Mouse (Mus musculus) kidney, postnatal 25 days (tissue): ENCODE results near the gene Xpo5.

Experiments used
- DNase-seq, 2 experiments: peaks; one replicate each; pipeline ENCODE4 v3.0.0; 2021; ENCODE audit warnings: mixed read lengths in 2 of 2

The Xpo5 gene

GRCm38 (mm10) chr17:46259675-46260074, 57.1 kb downstream of the Xpo5 start:
- DNase-seq = no peak

DNA sequence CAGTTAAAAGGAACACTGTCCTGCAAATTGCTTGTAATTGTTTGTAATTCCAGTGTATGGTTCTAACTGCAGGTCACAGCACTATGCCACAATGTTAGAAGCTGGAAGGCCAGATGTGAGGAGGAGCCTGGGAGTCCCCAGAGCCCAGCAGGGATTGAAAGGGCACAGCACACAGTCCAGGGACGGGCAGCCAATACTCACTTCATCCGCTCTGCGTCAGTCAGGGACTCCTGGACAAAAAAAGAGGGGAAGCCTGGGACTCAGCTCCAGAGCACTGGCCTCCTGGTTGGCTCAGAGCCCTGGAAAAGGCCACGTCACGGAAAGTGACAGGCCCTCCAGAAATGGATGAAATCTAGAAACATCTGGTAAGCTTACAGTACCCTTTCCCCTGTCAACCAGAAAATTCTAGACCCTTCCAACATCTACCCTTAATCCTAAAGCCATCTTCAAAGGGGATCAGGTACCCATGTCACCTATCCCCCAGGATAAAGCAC, 59.7 kb downstream of the Xpo5 start:
- no peak for DNase-seq

- no peak for DNase-seq
Observed at GRCm38 (mm10) chr17:46265502-46265901, 62.9 kb downstream of the Xpo5 start.

GRCm38 (mm10) chr17:46265918-46266618, 63.5 kb downstream of the Xpo5 start:
- peak; percentile 77 to 80 for DNase-seq

DNA sequence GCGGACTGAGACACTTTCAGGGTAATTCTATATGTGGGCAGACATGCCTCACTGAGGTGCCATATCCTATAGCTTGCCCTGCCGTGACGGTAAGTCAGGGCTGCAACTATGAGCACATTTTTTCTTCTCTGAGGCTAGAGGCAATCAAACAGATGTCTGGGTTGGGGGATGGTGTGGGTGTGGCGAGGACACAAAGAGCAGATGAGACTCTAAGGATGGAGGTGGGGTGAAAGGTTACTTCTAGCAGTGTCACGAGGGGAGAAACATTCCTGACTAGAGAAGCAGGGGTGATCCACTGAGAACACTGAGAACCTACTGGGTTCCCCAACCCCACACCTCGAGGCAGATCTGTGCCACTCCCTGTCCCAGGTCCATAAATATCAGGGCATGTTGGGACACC, 64.4 kb downstream of the Xpo5 start:
- DNase-seq = no peak

GRCm38 (mm10) chr17:46267511-46267910, 64.9 kb downstream of the Xpo5 start:
- DNase-seq = no peak

DNA sequence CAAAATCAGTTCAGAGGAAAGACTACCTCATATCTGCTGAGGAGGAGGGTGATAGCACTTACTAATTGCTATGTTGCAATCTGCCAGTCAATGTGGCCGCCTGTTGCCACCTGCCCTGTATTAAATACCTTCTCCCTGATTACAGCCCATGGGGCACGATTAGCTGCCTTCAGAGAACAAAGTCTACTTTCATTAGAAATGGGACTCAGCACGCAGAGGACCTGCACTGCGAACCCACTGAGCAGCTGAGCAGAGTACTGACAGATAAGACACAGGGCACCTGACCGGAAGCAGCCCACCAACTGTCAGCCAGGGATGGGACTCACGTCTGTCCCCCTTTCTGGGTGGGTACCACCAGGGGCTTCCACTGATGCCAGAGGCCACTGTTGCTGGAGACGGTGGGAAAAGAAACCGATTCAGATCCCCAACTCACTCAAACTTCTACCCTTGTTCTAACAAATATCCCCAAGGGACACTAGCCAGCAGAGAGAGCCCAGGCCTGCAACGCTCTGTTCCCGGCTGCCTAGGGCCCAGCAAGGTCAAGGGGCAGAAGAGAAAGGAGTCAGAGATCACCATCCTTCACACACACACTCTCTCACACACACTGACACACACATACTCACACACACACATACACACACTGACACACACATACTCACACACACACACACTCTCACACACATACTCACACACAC, 65.6 kb downstream of the Xpo5 start:
- DNase-seq = no peak

GRCm38 (mm10) chr17:46269771-46270534, 67.4 kb downstream of the Xpo5 start:
- DNase-seq = peak; percentile 58 to 85

DNA sequence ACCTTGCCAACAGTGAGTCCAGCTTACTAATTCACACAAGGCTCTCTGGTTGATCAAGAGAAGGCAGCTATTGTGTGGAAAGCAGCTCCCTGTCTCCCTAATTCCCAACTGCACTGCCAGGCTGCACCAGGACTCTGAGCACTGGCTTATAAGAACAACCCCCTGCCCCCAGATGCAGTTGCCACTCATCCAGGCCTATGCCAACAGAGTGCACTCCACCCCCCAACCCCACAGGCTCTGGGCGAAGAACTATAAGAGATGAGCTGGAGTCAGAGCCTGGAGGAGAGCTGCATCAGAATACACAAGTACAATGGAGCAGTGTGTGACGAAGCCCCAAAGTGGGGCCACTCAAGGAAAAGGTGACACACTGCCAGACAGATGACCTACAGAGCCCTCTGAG, 69.5 kb downstream of the Xpo5 start:
- peak in 1 of 2 experiments; percentile 19 for DNase-seq

DNA sequence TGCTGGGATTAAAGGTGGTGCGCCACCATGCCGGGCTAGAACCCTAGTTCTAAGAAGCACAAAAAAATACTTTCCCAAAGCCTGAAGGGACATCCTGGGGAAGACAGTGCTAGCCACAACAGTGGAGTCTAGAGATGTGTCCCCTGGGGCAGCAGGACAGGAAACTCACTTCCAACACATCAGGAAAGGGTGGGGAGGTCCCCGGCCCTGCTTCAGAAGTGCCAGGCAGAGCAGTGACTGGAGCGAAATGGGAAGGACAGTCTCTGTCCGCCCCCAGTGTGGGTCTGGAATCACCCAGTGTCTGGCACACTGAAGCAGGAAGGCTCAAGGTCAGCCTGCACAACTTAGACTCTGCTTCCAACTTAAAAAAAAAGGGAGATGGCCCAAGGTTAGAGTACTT, 70.1 kb downstream of the Xpo5 start:
- DNase-seq = peak; percentile 62 to 86

GRCm38 (mm10) chr17:46273803-46274236, 71.2 kb downstream of the Xpo5 start:
- peak in 1 of 2 experiments; percentile 28 for DNase-seq

- DNase-seq = peak in 1 of 2 experiments; percentile 30
Observed at GRCm38 (mm10) chr17:46274465-46274864, 71.9 kb downstream of the Xpo5 start.

DNA sequence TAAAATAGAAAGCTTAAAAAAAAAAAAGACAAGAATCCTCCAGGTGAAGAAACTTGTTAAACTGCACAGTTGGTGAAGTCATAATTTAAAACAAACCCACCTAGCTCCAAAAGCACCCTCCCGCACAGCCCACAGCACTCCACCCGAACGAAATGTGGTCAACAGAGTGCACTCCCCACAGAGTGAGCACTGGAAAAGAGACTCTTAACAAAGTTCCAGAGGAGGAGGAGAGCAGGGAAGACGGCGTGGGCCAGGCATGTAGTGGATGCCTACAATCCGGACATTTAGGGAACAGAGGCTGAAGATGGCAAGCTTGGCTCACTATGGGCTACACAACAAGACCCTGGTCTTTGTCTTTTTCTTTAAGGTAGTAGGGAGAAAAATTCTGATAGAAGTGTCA, 72.5 kb downstream of the Xpo5 start:
- peak in 1 of 2 experiments; percentile 25 for DNase-seq

- peak in 1 of 2 experiments; percentile 6 for DNase-seq
Observed at GRCm38 (mm10) chr17:46275506-46275905, 72.9 kb downstream of the Xpo5 start.

DNA sequence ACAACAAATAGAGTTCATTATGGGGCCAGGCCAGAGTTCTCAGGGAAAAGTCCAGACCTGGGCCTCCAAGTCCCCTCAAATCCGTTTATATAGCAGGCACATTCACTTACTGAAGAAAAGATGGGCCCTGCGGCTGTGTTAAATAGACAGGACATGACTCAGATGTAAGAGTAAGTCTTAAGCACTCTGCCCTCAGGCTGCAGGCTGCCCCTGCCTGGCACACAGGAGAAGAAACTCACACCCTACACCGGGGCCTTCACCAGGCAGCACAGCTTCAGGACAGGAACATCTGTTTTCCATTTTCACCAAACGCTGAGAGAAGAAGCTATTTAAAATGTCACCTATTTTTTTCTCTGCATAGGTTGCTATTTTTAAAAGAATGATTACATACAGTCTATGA, 75.0 kb downstream of the Xpo5 start:
- no peak for DNase-seq

- no peak for DNase-seq
Observed at GRCm38 (mm10) chr17:46278011-46278765, 75.6 kb downstream of the Xpo5 start.

DNA sequence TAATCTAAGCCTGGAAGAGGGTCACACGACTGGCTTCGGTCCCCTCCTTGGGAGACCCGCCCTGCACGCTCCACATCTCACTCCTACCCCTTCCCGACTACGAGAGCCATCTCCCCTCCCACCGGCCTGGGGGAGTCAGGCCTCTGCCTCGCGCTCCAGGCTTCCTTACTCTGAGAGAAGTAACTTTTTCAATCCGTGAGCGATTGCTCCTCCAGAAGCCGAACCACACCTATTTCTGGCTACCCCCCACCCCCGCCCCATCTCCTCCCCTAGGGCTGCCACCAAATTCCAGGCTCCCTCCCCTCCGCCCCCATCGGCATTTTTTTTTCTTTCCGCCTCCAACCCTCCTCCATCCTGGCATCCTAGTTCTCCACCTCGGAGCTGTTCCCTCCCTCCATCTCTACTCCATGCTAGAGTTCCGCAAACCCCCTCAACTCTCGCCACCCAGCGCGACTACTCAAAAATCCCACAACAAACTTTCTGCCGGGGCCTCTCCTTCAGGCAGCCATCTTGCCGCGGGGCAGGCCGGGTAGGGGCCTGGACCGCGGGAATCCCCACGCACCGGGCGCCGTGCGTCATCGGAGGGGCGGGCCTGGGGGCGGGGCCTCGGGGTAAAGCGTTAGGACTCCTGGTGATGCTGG, 80.0 kb downstream of the Xpo5 start, which contains the start of gene Tjap1:
Gene Tjap1 (minus strand): TSS at position 544 of the 641 bp plus-strand sequence.
- DNase-seq = peak; percentile 89 to 95

GRCm38 (mm10) chr17:46283140-46283539, 80.6 kb downstream of the Xpo5 start:
- peak; percentile 39 to 64 for DNase-seq

DNA sequence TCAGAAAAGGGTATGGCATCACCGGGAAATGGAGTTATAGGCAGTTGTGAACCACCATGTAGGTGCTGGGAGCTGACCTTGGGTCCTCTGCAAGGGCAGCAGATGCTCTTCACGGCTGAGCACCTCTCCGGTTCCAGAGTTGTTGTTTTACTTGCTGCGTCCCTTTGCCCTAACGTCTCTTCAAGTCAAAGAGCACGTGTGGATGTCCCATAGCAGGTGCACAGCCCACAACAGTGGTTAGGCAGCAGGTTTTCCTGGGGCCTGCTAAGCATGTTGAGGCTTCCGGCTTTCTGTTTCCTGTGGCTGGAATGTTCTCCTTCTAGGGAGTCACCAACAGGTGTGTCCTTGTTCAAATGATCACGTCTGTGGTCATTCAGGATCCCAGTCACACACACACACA, 81.3 kb downstream of the Xpo5 start:
- peak; percentile 41 to 73 for DNase-seq

DNA sequence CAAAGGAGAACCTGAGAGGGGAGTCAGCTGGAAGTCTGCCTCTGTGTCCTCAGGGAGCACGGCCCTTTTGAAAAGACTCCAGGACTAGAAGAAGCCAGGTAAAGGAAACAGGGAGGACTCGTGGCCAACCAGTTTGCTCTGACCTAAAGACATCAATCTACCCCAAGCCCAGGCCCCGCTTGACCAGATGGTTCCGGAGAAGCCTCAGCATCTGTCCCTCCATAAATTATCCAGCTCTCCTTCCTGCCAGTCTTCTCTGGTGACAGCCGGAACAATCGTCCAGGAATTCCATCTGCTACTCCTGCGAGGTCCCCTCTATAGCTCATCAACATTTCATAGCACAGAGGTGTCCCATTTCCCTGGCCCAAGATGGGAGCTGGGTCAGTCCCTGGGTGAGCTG, 82.1 kb downstream of the Xpo5 start:
- DNase-seq = no peak

DNA sequence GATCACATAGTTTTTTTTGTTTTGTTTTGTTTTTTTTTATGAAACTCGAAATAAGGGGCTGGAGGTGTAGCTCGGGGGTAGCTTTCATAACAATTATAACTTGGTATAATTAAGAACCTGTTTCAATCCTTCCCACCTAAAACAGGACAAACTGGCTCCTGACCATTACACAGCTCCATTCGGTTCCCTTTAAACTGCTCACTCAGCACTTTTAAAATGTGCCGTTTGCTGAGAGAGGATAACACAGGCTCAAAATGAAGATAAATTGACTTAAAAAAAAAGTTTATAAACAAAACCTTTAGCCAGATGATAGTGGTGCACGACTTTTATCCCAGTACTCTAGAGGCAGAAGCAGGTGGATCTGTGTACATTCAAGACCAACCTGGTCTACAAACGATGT, 82.8 kb downstream of the Xpo5 start:
- no peak for DNase-seq

GRCm38 (mm10) chr17:46287678-46288095, 85.1 kb downstream of the Xpo5 start:
- peak; percentile 86 to 92 for DNase-seq
